Mouse (Mus musculus): ENCODE measurements around the gene Perp.

DNA sequence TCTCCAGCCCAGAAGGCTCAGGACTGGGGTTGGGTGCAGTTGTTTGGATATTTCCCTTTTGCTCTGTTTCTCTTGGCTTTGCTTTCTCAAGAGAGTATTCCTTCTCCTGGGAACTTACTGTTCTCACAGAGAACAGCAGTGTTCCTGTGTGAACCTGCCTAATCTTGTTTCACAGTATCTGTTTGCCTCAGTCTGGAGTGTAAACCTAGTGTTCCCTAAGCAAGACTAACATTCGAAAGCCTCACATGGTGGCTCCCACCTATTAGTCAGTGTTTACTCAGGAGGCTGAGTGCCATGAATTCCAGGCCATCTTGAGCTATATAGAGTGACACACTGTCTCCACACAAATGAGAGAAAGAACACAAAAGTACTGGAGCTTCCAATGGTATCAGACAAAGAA, 31.4 kb downstream of the Perp start:
- TF ChIP-seq POLR2A (IDR thresholded peaks at IDR 0.05; ENCODE audit: borderline replicate concordance, low read depth, low read length): no peak
- TF ChIP-seq CTCF (IDR thresholded peaks at IDR 0.05; ENCODE audit: low read depth, low read length): no peak
